Mouse (Mus musculus) gastrocnemius, postnatal 25 days (tissue): ENCODE data around the gene Impg1. TPM values are rescaled to one million over a fixed set of nuclear protein-coding genes. Genes with fewer than 3 reads are reported as not detected.

Experiments
- DNase-seq: peaks from one replicate; pipeline ENCODE4 v3.0.0; 2022
- long read RNA-seq, 2 experiments: library from polyadenylated mRNA; stranded (forward); transcript quantifications; one replicate each; pipeline ENCODE4 v2.0.0; 2021
- total RNA-seq, 2 experiments: library from RNA; stranded (reverse); gene quantifications; 1 replicate in 1 of 2; 2 replicates in 1 of 2; pipeline ENCODE4 v1.2.3; 2021

The Impg1 gene
- total RNA-seq, result under 1 TPM in 1 of 2 experiments, not detected in 1; 0.10 TPM
- long read RNA-seq, experiment 1, result 0 reads
- long read RNA-seq, experiment 2, result 0 reads

- no peak for DNase-seq
Observed at GRCm38 (mm10) chr9:80465381-80465780, at the start of gene Impg1. Gene Impg1, minus strand, starts transcription at chr9:80465481.

- no peak for DNase-seq
Observed at GRCm38 (mm10) chr9:80509464-80510153, 44.3 kb upstream of the Impg1 start.

GRCm38 (mm10) chr9:80504496-80505012 is 39.3 kb upstream of the Impg1 start:
- DNase-seq, result no peak

GRCm38 (mm10) chr9:80491591-80491990 is 26.3 kb upstream of the Impg1 start:
- DNase-seq, result no peak

- DNase-seq, result no peak
Observed at GRCm38 (mm10) chr9:80460420-80460819, 4.9 kb downstream of the Impg1 start.

GRCm38 (mm10) chr9:80450467-80451261 is 14.6 kb downstream of the Impg1 start:
- DNase-seq, result no peak

- DNase-seq, result no peak
Observed at GRCm38 (mm10) chr9:80441096-80441710, 24.1 kb downstream of the Impg1 start.

GRCm38 (mm10) chr9:80391404-80391803 is 73.9 kb downstream of the Impg1 start:
- no peak for DNase-seq

- DNase-seq, result no peak
Observed at GRCm38 (mm10) chr9:80391002-80391401, 74.3 kb downstream of the Impg1 start.

GRCm38 (mm10) chr9:80387890-80388289 is 77.4 kb downstream of the Impg1 start:
- DNase-seq, result no peak

GRCm38 (mm10) chr9:80386492-80386891 is 78.8 kb downstream of the Impg1 start:
- DNase-seq, result no peak

GRCm38 (mm10) chr9:80386000-80386399 is 79.3 kb downstream of the Impg1 start:
- DNase-seq, result no peak

GRCm38 (mm10) chr9:80382711-80383110 is 82.6 kb downstream of the Impg1 start:
- no peak for DNase-seq

GRCm38 (mm10) chr9:80380078-80380645 is 85.1 kb downstream of the Impg1 start:
- no peak for DNase-seq

- no peak for DNase-seq
Observed at GRCm38 (mm10) chr9:80374100-80374499, 91.2 kb downstream of the Impg1 start.

- DNase-seq, result no peak
Observed at GRCm38 (mm10) chr9:80373304-80373739, 92.0 kb downstream of the Impg1 start.

- no peak for DNase-seq
Observed at GRCm38 (mm10) chr9:80368636-80369035, 96.6 kb downstream of the Impg1 start.

- no peak for DNase-seq
Observed at GRCm38 (mm10) chr9:80367520-80368204, 97.6 kb downstream of the Impg1 start.

GRCm38 (mm10) chr9:80360063-80360462 is 105.2 kb downstream of the Impg1 start:
- no peak for DNase-seq

GRCm38 (mm10) chr9:80351678-80352331 is 113.5 kb downstream of the Impg1 start:
- DNase-seq, result no peak

- no peak for DNase-seq
Observed at GRCm38 (mm10) chr9:80351295-80351677, 114.0 kb downstream of the Impg1 start.
